Mouse (Mus musculus) induced T-regulatory cell, adult 2 months (primary cell): ENCODE measurements around the gene Ms4a13.
A peak's percentile ranks its signal among the peaks of the same experiment; 100 is the strongest.
"Not testable (repeated sequence)": the region's sequence is repeated elsewhere in the genome, so short reads cannot be mapped to it uniquely, and the experiment has no call there.

Source experiments
- DNase-seq: peaks from one replicate; pipeline ENCODE4 v3.0.0-alpha.2; 2012; ENCODE audit warnings: low read depth

The Ms4a13 gene

DNA sequence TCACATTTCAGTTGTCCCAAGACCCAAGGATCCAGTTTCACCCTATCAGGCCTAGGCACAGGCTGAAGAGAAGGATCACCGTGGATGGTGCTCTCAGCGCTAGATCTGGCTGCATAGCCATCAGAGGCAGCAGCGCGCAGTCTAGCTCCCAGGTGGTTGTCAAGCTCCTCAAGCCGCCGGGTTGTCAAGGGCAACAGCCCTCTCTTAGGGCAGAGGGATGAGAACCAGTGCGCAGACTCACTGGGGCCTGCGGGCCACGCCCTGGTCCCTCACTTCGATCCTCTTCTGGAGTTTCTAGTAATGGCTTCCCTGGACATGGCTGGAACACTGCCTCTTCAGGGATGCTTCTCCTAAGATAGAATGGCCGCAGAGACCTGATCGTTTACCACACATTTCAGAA is at the start of gene Ms4a13:
Gene Ms4a13 (minus strand): TSS at position 192 of the 400 bp plus-strand sequence.
- no peak for DNase-seq

DNA sequence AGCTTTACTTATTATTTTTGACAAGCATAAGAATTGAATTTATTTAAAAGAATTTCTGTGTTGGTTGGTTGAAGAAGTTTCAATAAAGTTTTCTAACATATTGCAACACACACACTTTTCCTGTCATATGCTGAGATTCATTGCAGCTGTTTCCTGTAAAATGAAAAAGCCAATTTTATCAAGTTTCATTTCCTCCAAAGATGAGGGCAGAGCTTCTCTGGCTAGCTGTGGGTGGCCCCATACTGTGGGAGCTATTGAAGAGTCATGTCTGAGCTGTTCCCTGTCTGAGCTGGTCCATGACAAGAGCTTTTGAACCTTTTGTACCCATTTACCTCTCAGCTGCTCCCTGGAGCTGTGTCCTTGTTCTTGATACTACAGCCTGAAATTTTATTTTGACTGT is 47.7 kb upstream of the Ms4a13 start:
- DNase-seq: no peak

DNA sequence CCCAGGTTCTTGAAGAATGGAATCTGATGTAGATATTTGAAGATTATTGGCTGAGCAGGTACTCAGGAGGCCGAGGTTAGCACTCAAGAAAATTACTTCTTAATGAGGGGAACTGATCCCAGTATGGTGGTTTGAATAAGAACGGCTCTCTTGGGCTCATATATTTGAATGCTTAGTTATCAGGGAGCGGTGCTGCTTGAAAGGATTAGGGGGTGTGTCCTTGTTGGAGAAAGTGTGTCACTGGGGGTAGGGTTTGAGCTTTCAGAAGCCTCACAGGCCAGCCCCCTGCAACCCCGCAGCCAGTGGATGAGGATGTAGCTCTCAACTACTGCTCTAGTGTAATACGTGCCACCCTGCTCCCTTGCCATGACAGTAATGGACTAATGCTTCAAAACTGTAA is 46.0 kb upstream of the Ms4a13 start:
- DNase-seq: no peak

DNA sequence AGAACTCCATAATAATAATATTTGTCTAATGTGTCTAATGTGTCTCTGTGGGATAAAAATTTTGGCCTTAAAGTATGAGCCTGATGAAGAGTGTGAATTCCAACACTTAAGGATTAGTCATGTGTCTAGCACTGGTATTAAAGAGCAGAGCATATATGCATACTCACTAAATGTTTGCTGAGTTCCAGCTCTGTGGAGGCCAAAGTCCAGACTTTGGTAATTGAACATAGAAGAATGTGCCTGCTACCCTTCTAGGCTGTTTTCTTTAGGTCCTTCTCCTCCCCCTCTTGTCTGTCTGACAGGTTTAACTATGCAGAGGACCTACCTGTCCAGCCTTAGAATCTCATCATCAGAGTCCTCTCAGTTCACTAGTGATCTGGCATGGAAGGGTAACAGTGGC is 39.3 kb upstream of the Ms4a13 start:
- DNase-seq: no peak

DNA sequence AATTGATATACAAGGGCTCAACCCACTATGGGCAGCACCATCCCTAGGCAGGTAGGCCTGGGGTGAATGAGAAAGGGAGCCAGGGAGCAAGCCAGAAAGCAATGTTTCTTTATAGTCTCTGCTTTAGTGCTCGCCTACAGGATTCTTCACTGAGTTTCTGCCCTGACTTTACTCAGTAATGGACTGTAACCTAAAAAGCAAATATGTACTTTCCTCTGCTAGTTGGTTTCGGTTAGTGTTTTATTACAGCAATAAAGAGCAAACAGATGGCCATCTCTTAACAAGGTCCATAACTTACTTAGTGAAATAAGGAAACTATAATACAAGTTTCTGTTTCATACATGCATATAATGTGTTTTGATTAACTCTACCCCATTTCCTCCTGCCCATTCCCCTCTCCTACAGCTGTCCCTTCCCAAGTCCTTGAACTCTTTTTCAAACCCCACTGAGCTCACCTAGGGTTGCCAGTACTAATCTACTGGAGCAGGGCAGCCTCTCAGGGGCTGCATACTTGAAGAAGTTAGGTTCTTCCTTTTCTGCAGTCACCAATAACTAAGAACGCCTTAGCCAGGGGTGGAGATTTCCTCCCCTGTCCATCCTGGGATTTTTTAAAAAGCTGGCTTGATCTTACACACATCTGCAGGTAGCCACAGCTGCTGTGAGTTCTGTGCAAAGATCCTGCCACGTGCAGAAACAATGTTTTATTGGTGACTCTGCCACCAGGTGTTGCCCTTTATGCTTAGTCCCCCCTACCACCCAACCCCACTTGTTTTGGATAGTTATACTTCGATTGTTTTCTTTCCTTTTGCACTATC is 38.6 kb upstream of the Ms4a13 start:
- no peak for DNase-seq

DNA sequence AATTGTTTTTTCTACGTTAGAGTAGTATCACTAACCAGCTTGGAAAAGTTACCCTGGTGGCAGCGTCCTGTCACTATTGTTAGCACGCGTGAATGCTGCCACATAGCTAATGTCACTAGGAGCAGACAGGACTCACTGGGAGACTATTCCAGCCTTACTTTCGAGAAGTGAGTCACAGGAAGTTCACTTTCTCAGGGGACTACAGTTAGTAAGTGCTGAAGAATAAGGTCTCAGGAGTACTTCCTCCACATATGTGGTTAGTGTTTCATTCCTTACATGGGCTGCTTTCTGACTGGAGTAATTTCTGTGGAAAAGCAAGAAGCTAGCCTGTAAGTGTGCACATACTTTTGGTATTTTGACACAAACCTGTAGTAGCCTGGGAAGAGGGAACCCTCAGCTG is 37.7 kb upstream of the Ms4a13 start:
- no peak for DNase-seq

DNA sequence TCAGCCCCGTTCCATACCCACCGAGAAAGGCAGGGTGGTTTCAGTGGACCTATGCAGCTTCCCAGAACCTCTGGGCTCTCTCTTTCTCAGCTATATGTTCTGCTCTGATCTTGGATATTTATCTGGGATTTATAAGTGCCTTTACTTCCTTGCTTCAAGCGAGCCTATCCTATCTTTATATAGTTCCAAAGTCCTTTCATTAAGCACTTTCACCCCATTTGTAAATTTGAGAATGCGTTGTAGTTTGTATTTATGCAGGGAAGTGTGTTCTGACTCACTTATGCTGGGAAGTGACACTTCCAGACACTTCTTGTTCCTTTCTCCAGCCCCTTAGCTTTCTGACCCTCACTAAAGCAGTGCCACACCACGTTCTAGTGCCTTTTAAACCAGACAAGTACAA is 35.8 kb upstream of the Ms4a13 start, which contains the start of gene Ms4a12:
Gene Ms4a12 (minus strand): TSS at position 101 of the 400 bp plus-strand sequence.
- no peak for DNase-seq

DNA sequence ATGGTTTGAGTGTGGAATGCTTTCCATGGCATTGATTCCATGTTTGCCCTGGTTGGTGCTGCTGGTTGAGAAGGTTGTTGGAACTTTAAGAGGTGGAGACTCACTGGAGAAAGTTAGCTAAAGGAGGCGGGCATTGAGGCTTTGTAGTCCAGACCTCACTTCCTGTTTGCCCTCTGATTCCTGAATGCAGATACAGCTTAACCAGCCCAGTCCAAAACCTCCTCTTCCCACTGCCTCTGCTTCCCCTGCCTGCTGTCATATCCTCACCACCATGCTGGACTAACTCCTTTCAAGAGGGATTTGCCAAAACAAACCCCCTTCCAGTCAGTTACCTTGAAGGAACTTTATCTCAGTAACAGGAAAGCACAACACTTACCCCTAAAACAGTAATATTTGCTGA is 4.0 kb downstream of the Ms4a13 start:
- DNase-seq: no peak

DNA sequence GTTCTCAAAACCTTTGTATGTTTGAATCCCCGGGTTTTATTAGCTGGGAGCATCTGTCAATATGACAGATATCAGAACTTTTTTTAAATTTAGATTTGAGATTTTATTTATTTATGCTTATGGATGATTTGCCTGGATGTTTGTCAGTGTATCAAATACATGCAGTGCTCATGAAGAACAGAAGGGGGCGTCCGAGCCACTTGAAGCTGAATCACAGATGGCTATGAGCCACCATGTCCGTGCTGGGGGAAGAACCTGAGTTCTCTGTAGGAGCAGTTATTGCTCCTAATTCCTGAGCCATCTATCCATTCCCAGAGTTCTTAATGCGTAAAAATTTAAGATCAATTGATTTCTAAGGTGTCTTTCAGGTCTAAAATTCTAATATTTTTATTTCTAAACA is 12.4 kb downstream of the Ms4a13 start:
- DNase-seq: peak; percentile 65

DNA sequence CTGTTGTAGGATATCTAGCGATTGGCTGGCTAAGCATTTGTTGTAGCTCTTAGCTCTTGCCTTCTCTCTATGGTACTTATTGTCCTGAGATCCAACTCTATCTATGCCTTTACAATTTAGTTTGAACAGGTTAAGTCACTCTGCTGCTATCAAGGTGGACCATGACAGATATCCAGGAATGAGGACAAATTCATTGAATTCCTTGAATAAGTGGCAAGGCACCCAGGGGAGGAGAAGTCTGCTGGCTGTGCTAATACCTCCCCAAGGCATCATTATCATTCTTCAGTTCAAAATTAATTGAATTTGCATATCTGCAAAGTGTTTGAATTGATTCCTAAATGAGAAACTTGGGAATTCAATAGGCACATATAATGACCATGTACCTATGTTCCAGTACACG is 19.1 kb downstream of the Ms4a13 start:
- no peak for DNase-seq

DNA sequence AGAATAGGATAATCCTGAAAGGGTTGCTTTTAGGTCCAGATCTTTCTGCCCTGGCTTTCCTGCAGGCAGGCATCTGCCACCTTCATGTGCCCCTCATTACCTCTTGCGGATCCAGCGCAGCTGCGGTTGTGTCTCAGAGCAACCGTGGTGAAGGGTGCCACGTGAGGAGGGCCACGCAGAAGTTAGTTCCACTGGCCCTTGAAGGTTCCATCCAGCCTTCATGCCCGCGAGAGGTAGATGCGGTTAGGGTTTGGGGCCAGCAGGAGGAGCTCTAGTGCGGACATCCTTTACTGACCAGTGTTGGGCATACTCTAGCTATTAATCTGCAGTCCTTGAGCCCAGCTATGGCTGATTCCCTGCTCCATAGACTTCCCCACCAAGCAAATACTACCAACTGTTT is 31.4 kb downstream of the Ms4a13 start, which contains the start of gene 1700025F22Rik:
Gene 1700025F22Rik (minus strand): TSS at position 149 of the 400 bp plus-strand sequence.
- peak; percentile 49 for DNase-seq

DNA sequence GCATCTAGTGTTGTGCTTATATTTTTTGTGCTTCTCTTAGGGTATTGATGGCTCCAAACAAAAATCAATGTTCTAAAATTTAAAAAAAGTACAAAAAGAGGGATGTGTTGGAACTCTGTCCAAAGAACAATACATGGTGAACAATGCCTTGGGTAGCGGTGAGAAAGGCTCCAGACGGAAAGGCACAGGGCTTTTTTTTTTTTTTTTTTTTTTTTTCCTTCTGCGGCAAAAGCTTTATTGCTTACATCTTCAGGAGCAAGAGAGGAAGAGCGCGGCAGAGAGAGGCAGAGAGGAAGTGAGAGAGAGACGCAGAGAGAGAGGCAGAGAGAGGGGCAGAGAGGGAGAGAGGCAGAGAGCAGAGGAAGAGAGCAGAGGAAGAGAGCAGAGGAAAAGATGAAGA is 38.6 kb downstream of the Ms4a13 start:
- DNase-seq: not testable (repeated sequence)

DNA sequence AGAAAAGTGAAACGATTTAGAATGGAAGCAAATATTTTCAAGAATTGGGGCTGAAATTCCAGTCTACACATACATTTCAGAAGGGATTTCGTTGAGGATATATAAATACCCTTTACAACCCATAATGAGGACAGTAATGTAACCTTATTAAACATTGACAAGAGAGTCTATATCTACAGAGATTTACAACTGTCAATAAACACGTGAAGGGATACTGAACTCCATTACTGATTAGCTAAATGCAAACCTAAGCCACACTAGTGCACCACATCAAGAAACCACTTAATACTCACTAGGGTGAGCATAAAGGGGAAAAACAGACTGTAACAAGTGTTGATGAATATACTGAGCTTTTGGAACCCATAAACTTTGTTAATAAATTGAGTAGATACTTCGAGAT is 61.2 kb downstream of the Ms4a13 start:
- DNase-seq: no peak

DNA sequence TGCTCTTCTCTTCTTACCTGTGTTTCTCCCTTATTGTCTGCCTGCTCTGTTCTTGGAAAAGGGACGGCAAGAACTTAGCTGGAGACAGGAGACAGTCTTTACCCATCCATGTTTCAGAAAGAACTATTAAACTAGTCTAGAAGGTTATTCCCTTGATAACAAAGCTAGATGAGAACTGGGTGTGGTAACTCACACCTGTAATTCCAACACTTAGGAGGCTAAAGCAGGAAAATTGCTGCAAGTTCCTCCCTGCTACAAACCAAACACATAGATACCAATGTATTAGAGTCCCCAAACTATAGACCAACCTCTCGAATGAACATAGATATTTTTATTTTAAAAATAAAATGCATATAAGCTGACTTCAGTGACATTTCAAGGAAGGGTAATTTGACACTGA is 61.7 kb downstream of the Ms4a13 start:
- no peak for DNase-seq

DNA sequence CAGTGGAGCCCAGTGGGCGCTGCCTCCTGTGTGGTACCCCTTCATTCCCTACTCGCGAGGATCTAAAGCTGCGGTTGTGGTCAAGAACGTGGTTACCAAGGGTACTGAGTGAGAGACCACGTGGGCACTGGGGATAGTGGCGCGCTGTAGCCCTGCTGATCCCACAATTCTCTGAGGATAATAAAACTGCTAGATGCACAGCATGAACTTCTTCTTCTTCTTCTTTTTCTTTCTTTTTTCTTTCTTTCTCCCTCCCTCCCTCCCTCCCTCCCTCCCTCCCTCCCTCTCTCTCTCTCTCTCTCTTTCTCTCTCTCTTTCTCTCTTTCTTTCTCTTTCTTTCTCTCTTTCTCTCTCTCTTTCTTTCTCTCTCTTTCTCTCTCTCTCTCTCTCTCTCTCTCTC is 65.8 kb downstream of the Ms4a13 start, which contains the start of gene 1700017D01Rik:
Gene 1700017D01Rik (minus strand): TSS at position 101 of the 400 bp plus-strand sequence.
- DNase-seq: not testable (repeated sequence)

DNA sequence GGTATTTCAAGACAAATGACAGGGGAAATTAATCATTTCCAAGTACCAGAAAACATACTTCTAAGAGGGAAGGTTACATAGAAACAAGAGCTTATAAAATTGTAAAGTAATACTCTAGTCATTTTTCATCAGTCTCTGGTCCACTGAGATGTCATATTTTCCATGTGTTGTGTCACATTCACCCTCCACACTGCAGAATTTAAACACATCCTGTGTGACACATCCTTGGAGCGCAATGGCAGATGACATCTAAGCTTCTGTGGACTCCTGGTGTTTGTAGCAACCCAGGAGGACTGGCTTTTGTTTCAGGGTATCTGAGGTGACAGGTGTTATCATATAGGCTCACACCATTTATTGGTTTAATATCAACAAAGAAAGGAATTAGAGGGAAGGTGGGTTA is 66.8 kb downstream of the Ms4a13 start:
- DNase-seq: peak; percentile 39

DNA sequence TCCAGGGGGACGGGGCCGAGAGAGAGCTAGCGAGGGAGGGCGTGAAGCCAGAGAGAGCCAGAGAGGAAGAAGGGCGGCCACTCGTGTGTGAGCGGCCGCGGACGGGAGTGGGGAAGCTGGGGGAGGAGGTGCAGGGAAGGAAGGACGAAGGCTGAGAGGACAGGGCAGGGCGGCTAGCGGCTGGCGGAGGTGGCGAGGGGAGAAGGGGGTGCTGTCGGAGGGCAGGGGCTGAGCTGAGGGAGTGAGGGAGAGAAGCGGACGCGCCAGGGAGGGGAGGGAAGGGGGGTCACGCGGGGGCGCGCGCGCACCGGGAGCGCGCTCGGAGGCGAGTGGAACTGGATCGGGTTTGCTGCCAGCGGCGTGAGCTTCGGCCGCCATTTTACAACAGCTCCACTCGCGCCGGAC is 75.5 kb downstream of the Ms4a13 start:
- peak; percentile 34 for DNase-seq
